Mouse (Mus musculus): ENCODE measurements around the gene Gm4792. TPM values are rescaled to one million over a fixed set of nuclear protein-coding genes. Genes with fewer than 3 reads are reported as not detected.

The Gm4792 gene
- total RNA-seq (2014; rRNA removed) (not detected in 2 replicates), polyA plus RNA-seq (2012; rRNA removed) (not detected in 2 replicates)

- H3K27ac ChIP-seq (replicated peaks; ENCODE audit: insufficient read depth, low read depth, low read length), result no peak within 1 kb of the TSS
- no peak within 1 kb of the TSS for H3K9ac ChIP-seq (ENCODE audit: low read depth, low read length)
- no peaks in the 10 kb centered on the region for H3K79me2 ChIP-seq (ENCODE audit: control insufficient read depth, insufficient read depth, low read length)
- 89% methylated on average over 3 of the region's 3 CpGs for WGBS
- H3K36me3 ChIP-seq (ENCODE audit: control insufficient read depth, insufficient read depth, low read length), result no peaks in the 10 kb centered on the region
- DNase-seq (ENCODE audit: extremely low read depth, low read depth, low spot score), result no peak
- H3K27me3 ChIP-seq (ENCODE audit: control insufficient read depth, insufficient read depth, low read length), result no peaks in the 10 kb centered on the region
- H3K4me3 ChIP-seq (ENCODE audit: insufficient read depth, low read depth, low read length), result no peak within 1 kb of the TSS
- H3K4me1 ChIP-seq (ENCODE audit: control insufficient read depth, insufficient read depth, low read length), result no peaks in the 10 kb centered on the region
- TF ChIP-seq POLR2A (IDR thresholded peaks at IDR 0.05; ENCODE audit: extremely low read depth, insufficient read depth, low read length) (no peak), CTCF (IDR thresholded peaks at IDR 0.05; ENCODE audit: low read depth, low read length) (no peak)
Observed at GRCm38 (mm10) chr10:94298471-94298870, at the start of gene Gm4792. TSS of gene Gm4792 (minus strand) at chr10:94298703.

GRCm38 (mm10) chr10:94347959-94348358, 49.5 kb upstream of the Gm4792 start:
- Histone ChIP-seq H3K4me3 (ENCODE audit: insufficient read depth, low read depth, low read length) (no peak overlapping the region), H3K79me2 (ENCODE audit: control insufficient read depth, insufficient read depth, low read length) (no peaks in the 10 kb centered on the region), H3K9ac (ENCODE audit: low read depth, low read length) (no peak overlapping the region), H3K27ac (replicated peaks; ENCODE audit: insufficient read depth, low read depth, low read length) (no peak overlapping the region), H3K36me3 (ENCODE audit: control insufficient read depth, insufficient read depth, low read length) (no peaks in the 10 kb centered on the region), H3K27me3 (ENCODE audit: control insufficient read depth, insufficient read depth, low read length) (no peaks in the 10 kb centered on the region), H3K4me1 (ENCODE audit: control insufficient read depth, insufficient read depth, low read length) (no peaks in the 10 kb centered on the region)
- no peak for TF ChIP-seq POLR2A (IDR thresholded peaks at IDR 0.05; ENCODE audit: extremely low read depth, insufficient read depth, low read length)
- TF ChIP-seq CTCF (IDR thresholded peaks at IDR 0.05; ENCODE audit: low read depth, low read length), result no peak
- no peak for DNase-seq (ENCODE audit: extremely low read depth, low read depth, low spot score)
- WGBS, result 95% methylated on average over 10 of the region's 10 CpGs

GRCm38 (mm10) chr10:94347296-94347695, 48.8 kb upstream of the Gm4792 start:
- 82% methylated on average over 10 of the region's 10 CpGs for WGBS
- H3K9ac ChIP-seq (ENCODE audit: low read depth, low read length), result no peak overlapping the region
- no peaks in the 10 kb centered on the region for H3K79me2 ChIP-seq (ENCODE audit: control insufficient read depth, insufficient read depth, low read length)
- H3K4me3 ChIP-seq (ENCODE audit: insufficient read depth, low read depth, low read length), result no peak overlapping the region
- no peak overlapping the region for H3K27ac ChIP-seq (replicated peaks; ENCODE audit: insufficient read depth, low read depth, low read length)
- no peaks in the 10 kb centered on the region for H3K4me1 ChIP-seq (ENCODE audit: control insufficient read depth, insufficient read depth, low read length)
- H3K27me3 ChIP-seq (ENCODE audit: control insufficient read depth, insufficient read depth, low read length), result no peaks in the 10 kb centered on the region
- H3K36me3 ChIP-seq (ENCODE audit: control insufficient read depth, insufficient read depth, low read length), result no peaks in the 10 kb centered on the region
- no peak for DNase-seq (ENCODE audit: extremely low read depth, low read depth, low spot score)
- TF ChIP-seq CTCF (IDR thresholded peaks at IDR 0.05; ENCODE audit: low read depth, low read length) (no peak), POLR2A (IDR thresholded peaks at IDR 0.05; ENCODE audit: extremely low read depth, insufficient read depth, low read length) (no peak)

GRCm38 (mm10) chr10:94346596-94346995, 48.1 kb upstream of the Gm4792 start:
- Histone ChIP-seq H3K79me2 (ENCODE audit: control insufficient read depth, insufficient read depth, low read length) (no peaks in the 10 kb centered on the region), H3K9ac (ENCODE audit: low read depth, low read length) (no peak overlapping the region), H3K4me1 (ENCODE audit: control insufficient read depth, insufficient read depth, low read length) (no peaks in the 10 kb centered on the region), H3K36me3 (ENCODE audit: control insufficient read depth, insufficient read depth, low read length) (no peaks in the 10 kb centered on the region), H3K27ac (replicated peaks; ENCODE audit: insufficient read depth, low read depth, low read length) (no peak overlapping the region), H3K4me3 (ENCODE audit: insufficient read depth, low read depth, low read length) (no peak overlapping the region), H3K27me3 (ENCODE audit: control insufficient read depth, insufficient read depth, low read length) (no peaks in the 10 kb centered on the region)
- 93% methylated on average over 7 of the region's 7 CpGs for WGBS
- TF ChIP-seq CTCF (IDR thresholded peaks at IDR 0.05; ENCODE audit: low read depth, low read length) (no peak), POLR2A (IDR thresholded peaks at IDR 0.05; ENCODE audit: extremely low read depth, insufficient read depth, low read length) (no peak)
- DNase-seq (ENCODE audit: extremely low read depth, low read depth, low spot score), result no peak

GRCm38 (mm10) chr10:94345509-94346252, 47.2 kb upstream of the Gm4792 start:
- no peak for DNase-seq (ENCODE audit: extremely low read depth, low read depth, low spot score)
- Histone ChIP-seq H3K4me1 (ENCODE audit: control insufficient read depth, insufficient read depth, low read length) (no peaks in the 10 kb centered on the region), H3K79me2 (ENCODE audit: control insufficient read depth, insufficient read depth, low read length) (no peaks in the 10 kb centered on the region), H3K27me3 (ENCODE audit: control insufficient read depth, insufficient read depth, low read length) (no peaks in the 10 kb centered on the region), H3K27ac (replicated peaks; ENCODE audit: insufficient read depth, low read depth, low read length) (no peak overlapping the region), H3K9ac (ENCODE audit: low read depth, low read length) (no peak overlapping the region), H3K4me3 (ENCODE audit: insufficient read depth, low read depth, low read length) (no peak overlapping the region), H3K36me3 (ENCODE audit: control insufficient read depth, insufficient read depth, low read length) (no peaks in the 10 kb centered on the region)
- WGBS, result 89% methylated on average over 7 of the region's 7 CpGs
- TF ChIP-seq POLR2A (IDR thresholded peaks at IDR 0.05; ENCODE audit: extremely low read depth, insufficient read depth, low read length), result no peak
- no peak for TF ChIP-seq CTCF (IDR thresholded peaks at IDR 0.05; ENCODE audit: low read depth, low read length)
